Mouse (Mus musculus): ENCODE results near the gene Ctnnal1. TPM values are rescaled to one million over a fixed set of nuclear protein-coding genes. Genes with fewer than 3 reads are reported as not detected.
A peak's percentile ranks its signal among the peaks of the same experiment; 100 is the strongest.

Gene Ctnnal1
- total and polyA plus RNA-seq, 3 experiments, result 3.3 to 5.2 (median 4.2) TPM

- no peak overlapping the region for H3K4me2 ChIP-seq (ENCODE audit: insufficient read depth, low read depth, poor library complexity, severe bottlenecking)
- dilution Hi-C loops (cut with MboI; ENCODE audit: extremely low pct_ligation_motif_present, extremely low pct_unique_long_range_greater_than_20kb, low sequenced_read_pairs), result no loop called here
- peak; percentile 26 for DNase-seq (ENCODE audit: extremely low read depth)
- peaks cover 81 to 92% of the 10 kb centered on the region in 2 experiments for H3K36me3 ChIP-seq (replicated peaks in 1 of 2; ENCODE audit: control insufficient read depth in 1 of 2, insufficient read depth in 1 of 2, low read length in 1 of 2)
- no peak overlapping the region for H3K27ac ChIP-seq (ENCODE audit: insufficient read depth, low read depth)
- no peak overlapping the region for H3K9ac ChIP-seq (ENCODE audit: insufficient read depth, low read depth)
- H3K4me3 ChIP-seq (replicated peaks in 1 of 3; ENCODE audit: low read depth in 2 of 3, low read length in 2 of 3, poor library complexity in 1 of 3), result no peak overlapping the region
- no peaks in the 10 kb centered on the region; the same call in 1 of the 2 replicates for H3K79me2 ChIP-seq (replicated peaks; ENCODE audit: control insufficient read depth, extremely low read depth, insufficient read depth, poor library complexity, severe bottlenecking)
- no peaks in the 10 kb centered on the region for H3K27me3 ChIP-seq (replicated peaks)
- in situ Hi-C loops (cut with MboI; ENCODE audit: low pct_ligation_motif_present, low pct_unique_long_range_greater_than_20kb, low sequenced_read_pairs), result no loop called here
- TF ChIP-seq RAD21 (IDR thresholded peaks at IDR 0.05; ENCODE audit: low read depth, low read length) (no peak), UBTF (IDR thresholded peaks at IDR 0.05; ENCODE audit: low read depth, low read length) (no peak), PAX5 (IDR thresholded peaks at IDR 0.05; ENCODE audit: low read length) (no peak), CHD2 (IDR thresholded peaks at IDR 0.05; ENCODE audit: low read length) (no peak), TBP (conservative IDR thresholded peaks at IDR 0.05; ENCODE audit: low read depth, low read length) (no peak), MEF2A (IDR thresholded peaks at IDR 0.05; ENCODE audit: borderline replicate concordance, low read depth, low read length) (no peak), CTCF (conservative IDR thresholded peaks at IDR 0.05 in 1 of 2, IDR thresholded peaks at IDR 0.05 in 1 of 2; ENCODE audit: low read depth in 2 of 2, low read length in 2 of 2) (peak in 1 of 2 experiments; percentile 46; a peak in 3 of 4 replicates)
- H3K9me3 ChIP-seq (replicated peaks; ENCODE audit: low read length), result no peaks in the 10 kb centered on the region
- no peaks in the 10 kb centered on the region for H3K4me1 ChIP-seq (ENCODE audit: control insufficient read depth in 1 of 2, insufficient read depth in 2 of 2)
Observed at GRCm38 (mm10) chr4:56791373-56791772, 73.6 kb downstream of the Ctnnal1 start.

GRCm38 (mm10) chr4:56771065-56771464, 93.9 kb downstream of the Ctnnal1 start:
- dilution Hi-C loops (cut with MboI; ENCODE audit: extremely low pct_ligation_motif_present, extremely low pct_unique_long_range_greater_than_20kb, low sequenced_read_pairs), result no loop called here
- in situ Hi-C loops (cut with MboI; ENCODE audit: low pct_ligation_motif_present, low pct_unique_long_range_greater_than_20kb, low sequenced_read_pairs), result no loop called here
- peaks cover 73 to 95% of the 10 kb centered on the region in 2 experiments for H3K36me3 ChIP-seq (replicated peaks in 1 of 2; ENCODE audit: control insufficient read depth in 1 of 2, insufficient read depth in 1 of 2, low read length in 1 of 2)

DNA sequence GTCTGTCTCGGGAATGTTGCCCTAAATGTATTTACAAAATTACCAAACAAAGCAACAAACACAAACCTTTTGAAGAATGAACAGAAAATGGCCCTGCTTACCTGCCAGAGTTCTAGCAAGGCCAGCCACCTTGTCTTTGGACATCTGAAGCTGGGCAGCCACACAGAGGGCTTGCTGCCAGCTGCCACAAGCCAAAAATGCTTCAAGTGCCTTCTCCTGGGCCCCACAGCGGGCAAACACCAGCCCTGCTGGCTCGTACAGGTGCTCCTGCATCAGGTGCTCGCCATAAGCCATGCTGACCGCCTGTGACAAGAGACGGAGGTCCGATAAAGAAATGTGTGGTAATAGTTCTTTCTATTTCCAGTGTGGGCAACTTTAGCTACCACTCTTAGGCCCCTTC, 96.1 kb downstream of the Ctnnal1 start:
- DNase-seq (ENCODE audit: extremely low read depth), result no peak
- Histone ChIP-seq H3K9ac (ENCODE audit: insufficient read depth, low read depth) (no peak overlapping the region), H3K4me1 (ENCODE audit: control insufficient read depth in 1 of 2, insufficient read depth in 2 of 2) (no peaks in the 10 kb centered on the region), H3K9me3 (replicated peaks; ENCODE audit: low read length) (no peaks in the 10 kb centered on the region), H3K4me2 (ENCODE audit: insufficient read depth, low read depth, poor library complexity, severe bottlenecking) (no peak overlapping the region), H3K27me3 (replicated peaks) (no peaks in the 10 kb centered on the region), H3K4me3 (replicated peaks in 1 of 3; ENCODE audit: low read depth in 2 of 3, low read length in 2 of 3, poor library complexity in 1 of 3) (no peak overlapping the region), H3K27ac (ENCODE audit: insufficient read depth, low read depth) (no peak overlapping the region), H3K79me2 (replicated peaks; ENCODE audit: control insufficient read depth, extremely low read depth, insufficient read depth, poor library complexity, severe bottlenecking) (no peaks in the 10 kb centered on the region), H3K36me3 (replicated peaks in 1 of 2; ENCODE audit: control insufficient read depth in 1 of 2, insufficient read depth in 1 of 2, low read length in 1 of 2) (peaks cover 76 to 99% of the 10 kb centered on the region in 2 experiments)
- dilution Hi-C loops (cut with MboI; ENCODE audit: extremely low pct_ligation_motif_present, extremely low pct_unique_long_range_greater_than_20kb, low sequenced_read_pairs), result no loop called here
- TF ChIP-seq BHLHE40 (IDR thresholded peaks at IDR 0.05; ENCODE audit: low read depth, low read length), result no peak
- TF ChIP-seq MAFK (IDR thresholded peaks at IDR 0.05; ENCODE audit: insufficient replicate concordance, low read length), result no peak
- no peak for TF ChIP-seq MYC (IDR thresholded peaks at IDR 0.05; ENCODE audit: low read depth, low read length)
- TF ChIP-seq USF2 (conservative IDR thresholded peaks at IDR 0.05; ENCODE audit: low read depth, low read length), result no peak
- TF ChIP-seq SMC3 (IDR thresholded peaks at IDR 0.05; ENCODE audit: low read depth, low read length), result no peak
- no peak for TF ChIP-seq CHD1 (IDR thresholded peaks at IDR 0.05; ENCODE audit: low read depth, low read length)
- TF ChIP-seq ZKSCAN1 (IDR thresholded peaks at IDR 0.05; ENCODE audit: borderline replicate concordance, low read depth, low read length), result no peak
- no peak for TF ChIP-seq EP300 (IDR thresholded peaks at IDR 0.05; ENCODE audit: low read length)
- TF ChIP-seq JUN (IDR thresholded peaks at IDR 0.05; ENCODE audit: insufficient read depth, low read depth, low read length), result no peak
- in situ Hi-C loops (cut with MboI; ENCODE audit: low pct_ligation_motif_present, low pct_unique_long_range_greater_than_20kb, low sequenced_read_pairs), result no loop called here

More at GRCm38 (mm10) chr4:56771065-56771464, 93.9 kb downstream of the Ctnnal1 start:
- Histone ChIP-seq H3K27ac (ENCODE audit: insufficient read depth, low read depth) (no peak overlapping the region), H3K9ac (ENCODE audit: insufficient read depth, low read depth) (no peak overlapping the region), H3K79me2 (replicated peaks; ENCODE audit: control insufficient read depth, extremely low read depth, insufficient read depth, poor library complexity, severe bottlenecking) (no peaks in the 10 kb centered on the region), H3K27me3 (replicated peaks) (no peaks in the 10 kb centered on the region), H3K4me1 (ENCODE audit: control insufficient read depth in 1 of 2, insufficient read depth in 2 of 2) (no peaks in the 10 kb centered on the region), H3K4me2 (ENCODE audit: insufficient read depth, low read depth, poor library complexity, severe bottlenecking) (no peak overlapping the region), H3K4me3 (replicated peaks in 1 of 3; ENCODE audit: low read depth in 2 of 3, low read length in 2 of 3, poor library complexity in 1 of 3) (no peak overlapping the region), H3K9me3 (replicated peaks; ENCODE audit: low read length) (no peaks in the 10 kb centered on the region)
- TF ChIP-seq ELF1 (IDR thresholded peaks at IDR 0.05; ENCODE audit: low read depth, low read length) (no peak), ZC3H11A (IDR thresholded peaks at IDR 0.05; ENCODE audit: low read depth, low read length) (no peak), MEF2A (IDR thresholded peaks at IDR 0.05; ENCODE audit: borderline replicate concordance, low read depth, low read length) (no peak), RAD21 (IDR thresholded peaks at IDR 0.05; ENCODE audit: low read depth, low read length) (no peak)
- DNase-seq (ENCODE audit: extremely low read depth), result no peak
